Mouse (Mus musculus) kidney, postnatal 25 days (tissue): ENCODE results near the gene Cd1d1.
"Not testable (repeated sequence)": the region's sequence is repeated elsewhere in the genome, so short reads cannot be mapped to it uniquely, and the experiment has no call there.

Experiments
- DNase-seq, 2 experiments: peaks; one replicate each; pipeline ENCODE4 v3.0.0; 2021; ENCODE audit warnings: mixed read lengths in 2 of 2

The Cd1d1 gene

DNA sequence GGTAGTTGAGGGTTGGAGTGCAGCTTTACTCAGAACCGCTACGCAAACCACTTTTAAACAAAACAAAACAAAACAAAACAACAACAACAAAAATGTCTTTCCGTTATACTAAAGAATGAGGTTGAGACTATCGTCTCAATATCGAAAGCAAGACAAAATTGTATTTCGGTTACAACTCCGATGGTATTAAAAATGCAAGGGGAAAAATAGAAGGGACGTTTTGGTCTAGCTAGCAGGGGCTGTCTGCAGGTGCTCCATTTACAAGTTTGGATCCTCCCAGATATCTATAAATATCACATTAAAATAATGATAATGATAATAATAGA, at the start of gene Cd1d1:
Cd1d1 (minus strand) TSS at position 27 of the 326 bp plus-strand sequence.
- DNase-seq = no peak

- no peak for DNase-seq
These were observed 48.6 kb upstream of the Cd1d1 start for GRCm38 (mm10) chr3:87047801-87048200.

DNA sequence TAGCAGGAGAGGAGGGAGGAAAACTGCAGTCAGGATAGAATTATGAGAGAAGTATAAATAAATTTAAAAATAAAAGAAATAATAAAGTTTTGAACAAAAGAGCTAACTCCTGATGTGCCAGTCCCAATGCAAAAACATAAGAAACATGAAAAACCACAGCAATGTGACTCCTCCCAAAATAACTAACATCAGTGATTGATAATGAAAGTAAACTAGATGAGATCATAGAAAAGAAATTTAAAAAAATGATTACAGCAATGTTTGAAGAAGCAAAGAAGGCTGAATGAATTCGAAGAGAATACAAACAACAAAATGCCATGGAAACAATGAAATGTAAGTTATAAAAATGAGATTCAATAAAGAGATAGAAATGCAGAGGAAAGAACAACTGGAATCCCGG, 42.5 kb upstream of the Cd1d1 start:
- no peak for DNase-seq

DNA sequence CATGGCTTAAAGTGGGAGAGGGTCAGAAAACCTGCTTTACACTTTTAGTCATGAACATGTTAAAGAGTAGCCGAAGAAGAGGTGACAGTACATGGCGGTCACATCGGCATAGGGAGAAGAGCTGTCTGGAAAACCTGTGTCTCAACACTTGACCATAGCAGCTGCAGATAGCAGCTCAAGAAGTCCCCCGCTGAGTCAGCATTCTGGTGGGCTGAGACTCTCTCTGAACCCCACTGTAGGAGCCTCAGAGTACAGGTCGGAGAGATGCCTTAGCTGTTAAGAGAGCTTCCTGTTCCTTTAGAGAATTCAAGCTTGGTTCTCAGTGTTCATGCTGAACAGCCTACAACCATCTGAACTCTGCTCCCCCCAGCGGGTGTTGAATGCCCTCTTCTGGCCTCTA, 39.3 kb upstream of the Cd1d1 start:
- no peak for DNase-seq

DNA sequence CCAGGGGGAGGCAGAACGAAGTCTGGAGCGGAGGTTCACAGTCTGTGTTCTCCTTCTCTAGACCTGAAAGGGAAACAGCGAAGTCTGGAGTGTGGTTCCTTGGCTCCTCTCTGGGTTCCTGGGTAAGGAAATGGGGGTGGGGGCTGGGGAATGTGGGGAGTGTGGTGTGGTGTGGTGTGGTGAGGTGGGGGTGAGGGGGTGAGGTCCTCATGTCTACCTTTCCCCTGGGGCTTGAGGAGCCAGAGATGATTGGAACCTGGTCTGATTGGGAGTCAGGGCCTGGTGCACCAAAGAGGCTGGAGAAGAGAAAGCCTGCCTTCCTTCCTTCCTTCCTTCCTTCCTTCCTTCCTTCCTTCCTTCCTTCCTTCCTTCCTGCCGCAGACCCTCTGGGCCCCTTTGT, 34.8 kb upstream of the Cd1d1 start:
- DNase-seq = no peak

- DNase-seq = peak; percentile 57 to 72
These were observed 34.1 kb upstream of the Cd1d1 start for GRCm38 (mm10) chr3:87033357-87033756.

DNA sequence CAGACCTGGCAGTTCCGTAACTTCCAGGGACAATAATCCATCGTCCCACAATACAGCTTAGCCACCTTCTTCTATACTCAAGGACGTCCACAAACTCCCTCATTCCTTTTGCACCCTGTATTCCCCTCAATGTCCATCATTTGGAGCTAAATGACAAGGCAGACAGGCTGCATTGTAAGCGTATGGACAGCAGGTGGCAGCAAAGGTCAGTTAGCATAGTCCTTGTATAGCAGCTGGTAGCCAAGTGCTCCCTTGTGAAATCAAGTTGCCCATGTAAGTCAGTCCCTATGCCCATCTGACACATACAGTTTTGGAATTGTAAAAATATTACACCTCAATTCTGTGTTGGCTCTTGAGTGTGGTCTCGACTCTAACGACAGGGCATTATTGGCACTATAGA, 31.6 kb upstream of the Cd1d1 start:
- peak; percentile 50 to 75 for DNase-seq

DNA sequence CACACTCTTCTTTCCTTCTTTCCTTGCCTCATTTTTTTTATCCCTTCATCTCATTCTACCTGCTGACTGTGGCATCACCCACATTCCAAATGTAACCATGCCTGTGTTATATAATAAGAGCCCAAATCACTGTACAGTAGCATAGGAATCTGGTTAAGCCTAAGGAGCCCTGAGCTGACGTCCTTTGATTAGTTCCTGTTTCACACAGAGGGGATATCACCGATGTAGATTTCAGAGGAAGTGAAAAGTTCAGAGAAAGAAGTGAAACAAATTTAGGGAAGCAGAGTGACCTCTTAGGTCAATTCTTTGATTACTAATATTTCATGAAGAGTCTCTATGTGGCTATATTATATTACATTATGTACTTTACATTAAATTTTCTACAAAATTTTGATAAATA, 18.5 kb upstream of the Cd1d1 start:
- DNase-seq = no peak

DNA sequence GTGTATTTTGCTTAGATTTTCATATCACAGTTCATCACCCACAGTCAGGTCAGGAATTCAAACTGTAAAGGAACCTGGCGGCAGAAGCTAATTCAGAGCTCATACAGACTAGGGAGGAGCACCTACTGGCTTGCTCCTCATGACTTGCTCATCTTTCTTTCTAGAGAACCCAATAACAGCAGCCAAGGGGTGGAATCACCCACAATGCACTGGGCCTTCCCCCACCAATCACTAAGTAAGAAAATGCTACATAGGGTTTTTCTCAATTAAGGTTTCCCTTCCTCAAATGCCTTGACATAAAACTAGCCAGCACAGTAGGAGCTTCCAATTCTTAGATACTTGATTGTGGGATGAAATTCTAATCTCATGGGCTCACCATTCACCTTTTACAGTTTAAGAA, 17.8 kb upstream of the Cd1d1 start:
- no peak for DNase-seq

- no peak for DNase-seq
These were observed 16.7 kb upstream of the Cd1d1 start for GRCm38 (mm10) chr3:87015931-87016330.

- not testable (repeated sequence) for DNase-seq
These were observed 13.2 kb upstream of the Cd1d1 start for GRCm38 (mm10) chr3:87012406-87012805.

DNA sequence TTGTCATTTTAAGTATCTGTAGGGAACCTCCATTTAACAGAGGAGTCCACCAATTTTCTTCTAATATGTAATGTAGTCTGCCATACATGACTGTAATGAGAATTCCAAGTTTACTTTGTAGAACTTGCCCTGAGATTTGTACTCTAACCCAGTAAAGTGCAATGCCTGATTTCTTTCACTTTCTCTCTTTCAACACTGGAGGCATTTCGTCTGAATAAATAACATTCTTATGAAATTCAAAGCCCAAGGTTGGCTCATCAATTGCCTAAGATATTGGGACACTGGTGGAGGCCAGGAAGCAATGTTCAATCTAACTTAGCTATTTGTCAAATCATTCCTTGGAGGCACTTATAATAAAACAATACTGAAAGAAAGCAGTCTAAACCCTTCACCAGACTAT, 9.0 kb upstream of the Cd1d1 start:
- not testable (repeated sequence) for DNase-seq

- DNase-seq = peak in 1 of 2 experiments; percentile 54
These were observed 1.4 kb upstream of the Cd1d1 start for GRCm38 (mm10) chr3:87000676-87001075.

- no peak for DNase-seq
These were observed 810 bp upstream of the Cd1d1 start for GRCm38 (mm10) chr3:87000051-87000450.

- DNase-seq = peak; percentile 83 to 85
These were observed 517 bp downstream of the Cd1d1 start for GRCm38 (mm10) chr3:86998433-86999414.

- DNase-seq = no peak
These were observed 3.1 kb downstream of the Cd1d1 start for GRCm38 (mm10) chr3:86996111-86996510.

GRCm38 (mm10) chr3:86995381-86995780, 3.9 kb downstream of the Cd1d1 start:
- no peak for DNase-seq

- DNase-seq = not testable (repeated sequence)
These were observed 12.3 kb downstream of the Cd1d1 start for GRCm38 (mm10) chr3:86986969-86987368.

DNA sequence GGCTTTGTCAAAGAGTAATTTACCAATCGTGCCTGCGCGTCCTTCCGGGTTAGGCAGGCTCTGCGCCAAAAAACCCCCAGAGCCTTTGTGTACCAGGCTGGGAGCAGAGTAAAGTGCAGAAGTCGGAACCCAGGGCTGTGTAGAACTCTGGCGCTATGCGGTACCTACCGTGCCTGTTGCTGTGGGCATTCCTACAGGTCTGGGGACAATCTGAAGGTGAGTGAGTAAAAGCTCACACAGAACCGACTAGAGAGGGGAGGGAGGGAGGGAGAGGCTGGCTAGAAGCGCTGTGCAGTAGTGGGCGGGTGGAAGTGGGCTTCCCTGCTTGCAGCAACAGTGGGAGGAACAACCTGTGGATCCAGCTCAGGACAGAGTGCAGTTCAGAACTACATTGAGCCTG, 12.8 kb downstream of the Cd1d1 start:
- peak in 1 of 2 experiments; percentile 7 for DNase-seq

DNA sequence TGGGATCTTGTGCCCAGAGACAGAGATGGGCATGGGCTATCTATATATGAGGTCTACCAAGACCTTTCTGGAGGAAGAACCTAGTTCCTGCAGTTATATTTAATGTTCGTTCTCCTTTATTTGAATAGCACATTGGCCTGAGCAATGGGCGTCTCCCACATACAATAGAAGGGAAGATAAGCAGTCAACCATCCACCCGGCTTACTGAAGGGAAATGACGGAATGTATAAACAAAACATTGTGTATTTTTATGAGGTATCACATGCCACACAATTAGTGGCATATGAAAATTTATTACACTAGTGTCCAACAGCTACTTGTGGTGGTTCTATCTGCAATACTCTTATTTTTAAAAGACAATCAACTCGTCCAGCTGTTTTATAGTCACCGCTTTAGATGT, 15.9 kb downstream of the Cd1d1 start:
- DNase-seq = no peak

GRCm38 (mm10) chr3:86976546-86976945, 22.7 kb downstream of the Cd1d1 start:
- peak in 1 of 2 experiments; percentile 77 for DNase-seq

DNA sequence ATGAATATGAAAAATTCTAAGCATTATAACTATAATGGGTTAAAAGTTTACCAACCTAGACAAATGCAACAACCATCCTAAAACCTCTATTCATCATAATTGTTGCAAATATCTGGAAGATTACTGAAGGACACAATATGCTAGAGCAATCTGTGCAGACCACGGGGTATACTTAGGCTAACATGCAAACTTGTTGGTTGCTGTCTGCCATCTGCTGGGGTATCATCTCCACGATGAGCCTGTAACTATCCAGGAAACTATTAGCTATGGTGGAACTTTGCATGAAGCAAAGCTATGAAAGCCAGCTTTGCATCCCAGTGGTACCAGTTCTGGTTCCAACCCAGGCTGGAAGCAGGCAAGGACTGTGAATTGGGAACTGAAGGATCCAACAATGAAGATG, 24.1 kb downstream of the Cd1d1 start:
- no peak for DNase-seq

- DNase-seq = no peak
These were observed 36.4 kb downstream of the Cd1d1 start for GRCm38 (mm10) chr3:86962665-86963435.

GRCm38 (mm10) chr3:86961395-86961669, 37.9 kb downstream of the Cd1d1 start:
- DNase-seq = no peak
